Mouse (Mus musculus) adipocyte (in vitro differentiated cells): ENCODE data around the gene Spats1.
"Not testable (repeated sequence)": the region's sequence is repeated elsewhere in the genome, so short reads cannot be mapped to it uniquely, and the experiment has no call there.

Experiments
- DNase-seq: peaks from one replicate; pipeline ENCODE4 v3.0.0-alpha.2; 2016; ENCODE audit warnings: low spot score

Spats1 gene

DNA sequence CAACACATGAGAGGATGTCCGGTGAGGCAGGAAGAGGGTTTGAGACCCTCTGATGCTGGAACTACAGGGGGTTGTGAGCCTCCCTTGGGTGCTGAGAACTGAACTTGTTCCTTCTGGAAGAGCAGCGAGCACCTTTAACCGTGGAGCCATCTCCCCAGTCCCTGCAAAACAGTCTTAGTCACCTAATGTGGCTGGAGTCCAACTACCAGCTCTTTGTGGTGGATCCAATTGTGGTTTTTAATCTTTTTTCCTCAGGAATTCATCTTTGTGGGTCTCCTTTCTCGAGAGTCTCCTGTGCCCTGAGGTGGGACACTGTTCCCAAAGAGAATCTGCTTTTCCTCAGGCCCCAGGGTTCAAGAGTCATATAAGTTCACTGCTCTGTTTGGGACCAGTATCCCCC is 29.3 kb downstream of the Spats1 start:
- DNase-seq: no peak

DNA sequence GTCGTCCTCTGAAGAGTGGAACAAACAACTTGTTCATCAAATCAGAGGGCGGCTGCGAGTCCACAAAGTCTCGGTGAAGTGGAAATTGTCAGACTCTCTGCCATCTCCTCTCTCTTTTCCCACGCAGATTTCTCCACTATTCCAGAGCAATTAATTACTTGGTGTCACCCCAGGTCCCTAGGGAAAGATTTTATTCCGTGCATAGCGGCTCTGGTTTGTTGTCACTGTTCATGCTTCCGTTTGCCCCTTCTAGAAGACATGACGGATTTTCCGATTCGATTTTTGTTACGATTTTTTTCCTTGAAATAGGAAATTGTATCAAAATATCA is 41.0 kb downstream of the Spats1 start:
- DNase-seq: peak; percentile 58

DNA sequence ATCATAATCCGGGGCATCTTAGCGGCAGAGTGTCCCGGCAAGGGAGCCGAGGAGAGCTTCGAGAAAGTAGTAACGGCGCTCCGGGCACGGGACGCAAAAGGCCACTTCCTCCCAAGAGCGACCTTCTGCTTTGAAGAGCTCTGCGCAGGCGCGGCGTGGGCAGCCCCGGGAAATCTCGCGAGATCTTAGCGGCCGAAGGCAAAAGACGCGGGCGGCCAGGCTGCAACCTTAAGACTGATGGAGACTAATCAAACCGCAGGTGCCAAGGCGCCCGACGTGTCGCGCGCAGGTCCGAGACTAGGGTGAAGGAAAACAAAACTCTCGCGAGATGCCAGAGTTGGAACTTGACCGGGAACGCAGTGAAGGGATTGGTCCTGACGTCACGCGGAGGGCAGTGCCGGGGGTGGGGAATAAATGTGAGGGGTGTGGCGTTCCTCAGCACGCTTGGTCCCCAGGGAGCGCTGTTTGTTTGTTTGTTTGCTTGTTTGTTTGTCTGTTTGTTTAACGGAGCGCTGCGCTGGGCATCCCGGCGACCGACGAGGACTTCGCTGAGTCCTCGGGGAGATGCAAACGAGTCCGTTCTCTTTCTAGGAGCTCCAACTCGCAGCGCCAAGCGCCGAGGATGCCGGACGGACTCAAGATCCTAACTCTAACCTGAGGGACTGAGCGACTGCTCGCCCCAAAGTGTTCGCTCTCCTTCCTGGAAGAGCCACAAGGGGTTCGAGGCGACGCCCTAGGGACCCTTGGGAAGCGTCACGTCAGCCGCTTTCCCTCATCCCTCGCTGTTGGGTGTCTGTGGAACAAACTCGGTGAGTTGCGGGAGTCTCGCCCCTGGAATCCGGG is 41.6 kb downstream of the Spats1 start, which contains the start of gene Cdc5l:
Gene Cdc5l, minus strand, starts transcription at position 319 of the 843 bp plus-strand sequence.
- DNase-seq: peak; percentile 100

DNA sequence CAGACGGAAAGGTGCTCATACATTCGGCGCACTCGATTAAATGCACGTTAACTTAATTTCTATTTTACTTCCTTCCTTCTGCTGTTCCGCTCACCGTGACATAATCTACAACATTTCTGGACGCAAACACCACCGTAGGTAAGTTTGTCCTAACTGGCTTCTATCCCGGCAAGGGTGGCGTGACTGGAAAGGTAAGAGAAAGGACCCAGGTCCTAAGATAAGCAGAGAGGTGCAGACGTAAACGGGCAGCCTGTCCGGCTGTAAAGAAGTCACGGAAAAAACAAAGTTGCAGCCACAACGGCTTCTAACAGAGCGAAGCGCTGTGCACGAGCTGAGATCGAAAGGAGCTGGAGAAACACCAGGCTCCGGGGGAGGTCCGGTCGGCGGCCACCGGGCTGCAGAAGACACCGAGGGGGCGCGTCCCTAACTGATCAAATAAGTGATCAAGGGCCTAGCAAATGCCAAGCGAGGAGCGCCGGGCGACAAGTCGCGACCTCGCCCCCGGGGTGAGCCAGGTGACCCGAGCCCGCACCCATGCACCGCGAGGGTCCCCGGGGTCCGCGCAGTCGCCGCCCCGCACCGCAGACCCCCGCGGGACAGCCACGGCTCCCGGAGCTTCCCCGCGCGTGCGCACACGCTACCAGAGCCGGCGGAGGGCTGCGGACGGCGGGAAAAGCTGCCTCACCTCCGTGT is 42.4 kb downstream of the Spats1 start:
- DNase-seq: peak; percentile 17

DNA sequence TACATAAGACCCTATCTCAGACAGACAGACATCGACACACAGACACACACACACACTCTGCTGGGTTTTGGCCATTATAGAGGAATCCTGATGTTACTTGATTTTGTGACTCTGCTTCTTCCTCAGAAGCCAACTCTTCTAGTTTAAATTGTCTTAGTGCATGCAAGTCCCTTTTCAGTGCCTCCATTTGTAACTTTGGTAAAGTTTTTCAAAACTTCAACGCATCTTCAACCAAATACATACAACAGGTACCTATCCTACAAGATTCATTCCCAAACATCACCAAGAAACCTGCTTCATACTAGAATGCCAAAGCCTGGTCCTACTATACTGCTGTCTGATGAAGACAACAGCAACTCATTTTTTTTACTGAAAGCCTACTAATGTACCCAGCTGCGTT is 43.2 kb downstream of the Spats1 start:
- no peak for DNase-seq

DNA sequence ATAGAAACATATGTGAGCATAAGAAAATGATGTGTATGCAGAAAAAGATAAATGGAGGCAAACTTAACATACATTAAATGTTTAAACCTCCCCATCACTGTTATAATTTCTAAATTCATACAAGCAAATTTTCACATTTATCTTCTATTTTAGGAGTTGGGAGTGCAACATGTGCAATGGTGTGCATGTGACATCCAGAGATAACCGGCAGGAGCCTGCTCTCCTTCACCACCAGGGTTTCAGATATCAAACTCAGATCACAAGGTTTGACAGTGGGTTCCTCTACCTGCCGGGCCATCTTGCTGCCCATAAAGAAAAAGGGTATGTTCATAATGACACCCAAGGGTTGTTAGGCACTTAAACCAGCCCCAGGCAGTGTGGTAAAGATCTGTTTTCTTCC is 57.8 kb downstream of the Spats1 start:
- no peak for DNase-seq

DNA sequence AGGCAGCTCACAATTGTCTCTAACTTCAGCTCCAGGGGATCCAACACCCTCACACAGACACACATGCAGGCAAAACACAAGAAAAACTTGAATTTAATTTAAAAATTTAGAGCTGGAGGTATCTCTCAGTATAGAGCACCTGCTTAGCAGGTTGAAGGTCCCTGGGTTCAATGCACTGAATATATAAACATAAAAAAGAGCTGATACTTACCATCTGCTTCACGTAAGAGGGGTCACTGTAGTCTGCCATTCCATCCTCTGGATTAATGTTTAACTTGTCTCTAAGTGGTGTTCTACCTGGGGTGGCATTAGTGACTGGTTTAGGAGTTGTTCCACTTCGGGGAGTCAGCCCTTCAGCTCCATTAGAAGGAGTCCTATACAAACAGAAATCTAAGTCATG is 63.6 kb downstream of the Spats1 start:
- DNase-seq: not testable (repeated sequence)

DNA sequence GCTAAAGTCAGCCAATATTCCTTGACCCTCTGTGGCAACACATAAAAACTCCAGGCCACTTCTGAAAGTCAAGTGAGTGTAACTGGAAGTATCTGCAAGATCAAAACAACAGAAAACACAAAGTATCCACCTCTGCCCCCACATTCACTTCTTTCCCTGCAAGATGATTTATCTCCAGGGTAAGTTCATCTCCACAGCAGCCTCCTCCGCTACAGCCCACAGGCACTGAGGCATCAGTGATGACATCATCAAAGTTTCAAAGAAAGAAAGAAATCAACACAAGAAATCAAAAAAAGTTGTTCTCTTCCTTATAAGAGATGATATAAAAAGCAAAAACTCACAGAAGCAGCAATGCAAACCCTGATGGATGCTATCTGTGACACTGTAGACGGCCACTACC is 66.5 kb downstream of the Spats1 start:
- no peak for DNase-seq

DNA sequence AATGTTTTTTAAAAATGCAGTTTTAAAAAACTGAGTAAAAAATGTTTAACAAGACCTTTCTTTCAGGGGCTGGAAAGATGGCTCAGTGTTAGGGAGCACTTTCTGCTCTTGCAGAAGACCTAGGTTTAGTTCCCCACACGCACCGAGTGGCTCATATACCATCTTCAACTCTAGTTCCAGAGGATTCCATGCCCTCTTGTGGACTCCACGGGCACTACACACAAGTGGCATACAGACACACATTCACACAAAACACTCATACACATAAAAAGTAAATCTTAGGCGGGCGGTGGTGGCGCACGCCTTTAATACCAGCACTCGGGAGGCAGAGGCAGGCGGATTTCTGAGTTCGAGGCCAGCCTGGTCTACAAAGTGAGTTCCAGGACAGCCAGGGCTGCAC is 68.9 kb downstream of the Spats1 start:
- DNase-seq: peak; percentile 18

DNA sequence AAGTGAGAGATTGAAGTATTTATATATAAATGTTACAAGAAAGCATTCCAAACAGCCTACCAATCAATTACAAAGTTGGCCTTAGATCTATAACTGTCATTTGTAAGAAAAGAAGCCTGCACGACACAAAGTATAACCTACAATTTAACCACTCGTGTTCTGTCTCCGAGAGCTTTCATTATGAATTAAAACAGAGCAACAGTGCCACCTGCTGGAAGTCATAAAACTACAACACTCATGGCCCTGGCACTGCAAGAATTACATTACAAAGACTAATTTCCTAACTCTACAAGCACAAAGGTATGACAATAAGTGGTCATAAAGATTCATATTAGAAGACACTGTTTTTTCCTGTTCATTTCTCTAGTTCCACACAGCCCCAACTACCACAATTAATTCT is 72.0 kb downstream of the Spats1 start:
- peak; percentile 90 for DNase-seq

DNA sequence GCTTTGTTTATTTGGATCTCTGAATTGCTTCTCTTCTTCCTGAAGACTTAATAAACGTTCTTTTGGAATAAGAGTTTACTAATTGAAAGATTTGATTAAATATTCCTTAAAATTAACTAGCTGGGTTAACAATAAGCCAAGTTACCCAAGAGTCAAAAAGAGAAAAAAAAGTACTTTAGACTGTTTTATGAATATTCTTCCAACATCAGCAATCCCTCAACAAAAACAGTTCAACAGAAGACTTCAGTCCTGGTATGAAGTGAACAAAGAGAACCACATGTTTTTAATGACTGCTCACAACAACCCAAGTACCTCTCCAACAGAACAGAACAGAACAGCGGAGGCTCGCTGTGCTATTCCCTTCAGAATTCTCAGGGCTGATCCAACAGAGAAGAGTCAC is 72.6 kb downstream of the Spats1 start:
- peak; percentile 35 for DNase-seq

DNA sequence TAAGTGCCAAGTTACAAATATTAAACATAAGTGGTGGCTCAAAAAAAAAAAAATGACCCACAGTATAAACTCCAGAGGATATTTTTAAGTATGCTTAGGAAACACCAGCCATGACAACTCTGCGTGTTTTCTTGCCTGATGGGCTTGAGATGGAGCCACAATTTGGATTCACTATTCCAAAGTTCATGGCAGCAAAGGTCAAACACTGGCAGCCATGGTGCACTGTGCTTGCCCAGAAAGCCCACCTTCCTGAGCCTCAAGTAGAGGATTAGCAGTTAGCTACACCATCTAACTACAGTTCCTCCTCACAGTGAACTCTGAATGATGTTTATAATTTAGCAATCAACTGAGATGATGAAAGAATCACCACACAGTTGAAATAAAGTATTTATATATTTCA is 73.1 kb downstream of the Spats1 start:
- DNase-seq: peak; percentile 49

DNA sequence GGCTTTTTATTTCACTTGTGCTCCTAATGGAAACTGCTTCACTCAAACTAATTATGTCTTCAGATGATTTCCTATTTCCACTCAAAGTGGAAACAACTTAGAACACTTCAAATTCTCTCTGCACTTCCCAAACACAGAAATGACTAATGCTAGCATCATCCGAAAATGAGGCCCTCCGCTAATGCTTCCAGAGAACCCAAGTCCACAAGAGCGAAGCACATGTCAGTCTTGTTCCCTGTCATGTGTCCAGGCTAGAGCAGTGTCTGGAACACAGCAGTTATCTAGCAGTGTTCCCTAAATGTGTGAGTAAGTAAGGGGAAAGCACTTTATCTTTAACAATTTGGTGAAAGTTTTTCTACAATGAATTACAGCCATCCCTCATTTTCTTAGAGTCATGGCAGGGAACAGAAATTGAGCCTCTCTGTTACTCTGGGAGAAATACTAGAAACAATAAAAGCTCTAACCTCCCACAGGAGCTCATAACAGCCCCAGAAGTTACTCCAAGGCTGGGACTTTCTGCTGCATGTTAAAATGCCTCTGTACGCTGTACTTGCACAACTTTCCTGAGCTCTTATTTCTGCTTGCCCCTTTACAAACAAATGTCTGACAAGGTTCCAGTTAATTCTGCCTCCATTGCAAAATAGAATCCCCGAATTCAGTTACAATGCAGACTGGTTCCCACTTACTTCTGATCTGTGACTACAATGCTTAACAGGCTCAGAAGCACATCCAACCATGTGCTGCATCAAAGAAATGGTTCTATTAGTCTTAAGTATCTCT is 73.9 kb downstream of the Spats1 start:
- peak; percentile 71 for DNase-seq

DNA sequence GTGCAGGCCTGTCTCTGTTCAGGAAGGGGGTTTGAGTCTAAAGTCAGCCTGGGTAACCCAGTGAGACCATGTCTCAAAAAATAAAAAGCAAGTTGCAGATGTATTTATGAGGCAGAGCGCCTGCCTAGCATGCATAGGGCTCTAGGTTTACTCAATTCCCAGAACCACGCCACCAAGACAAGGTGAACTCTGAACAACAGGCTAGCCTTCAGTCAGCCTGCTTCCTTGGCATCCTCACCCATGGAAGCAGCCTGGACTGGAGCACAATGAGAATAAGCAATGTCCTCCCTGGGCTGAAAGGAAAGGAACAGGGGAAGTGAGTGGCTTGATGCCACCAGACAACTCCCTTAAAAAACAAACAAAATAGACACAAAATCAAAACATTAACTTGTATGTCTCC is 77.2 kb downstream of the Spats1 start:
- no peak for DNase-seq

DNA sequence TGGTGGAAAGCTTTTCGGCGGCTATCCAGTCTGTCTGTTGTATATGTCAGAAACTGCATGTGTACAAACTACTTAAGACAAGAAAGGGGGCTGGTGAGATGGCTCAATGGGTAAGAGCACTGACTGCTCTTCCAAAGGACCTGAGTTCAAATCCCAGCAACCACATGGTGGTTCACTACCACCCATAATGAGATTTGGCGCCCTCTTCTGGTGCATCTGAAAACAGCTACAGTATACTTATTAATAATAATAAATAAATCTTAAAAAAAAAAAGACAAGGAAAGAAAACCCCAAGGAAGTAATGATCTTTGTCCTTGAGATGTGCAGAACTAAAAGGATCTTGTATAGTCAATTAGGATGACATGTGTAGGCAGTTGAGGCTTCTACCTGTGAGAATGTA is 77.7 kb downstream of the Spats1 start:
- no peak for DNase-seq

DNA sequence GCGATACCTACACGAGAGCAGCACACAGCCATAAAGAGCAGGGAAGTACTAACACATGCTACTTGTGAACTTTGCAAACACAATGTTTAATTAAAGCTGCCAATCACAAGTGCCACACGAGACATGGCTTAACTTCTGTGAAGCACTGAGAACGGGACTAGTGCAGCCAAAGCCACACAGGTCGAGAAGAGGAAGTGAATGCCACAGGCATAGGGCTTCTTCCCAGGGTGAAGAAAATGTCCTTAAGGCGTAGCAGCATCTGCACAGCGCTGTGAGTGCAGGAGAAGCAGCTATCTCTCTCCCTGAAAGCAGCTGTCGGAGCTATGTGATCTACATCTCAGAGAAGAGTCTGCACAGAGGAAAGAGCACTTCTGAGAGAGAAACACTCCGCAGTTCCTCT is 80.6 kb downstream of the Spats1 start:
- no peak for DNase-seq

DNA sequence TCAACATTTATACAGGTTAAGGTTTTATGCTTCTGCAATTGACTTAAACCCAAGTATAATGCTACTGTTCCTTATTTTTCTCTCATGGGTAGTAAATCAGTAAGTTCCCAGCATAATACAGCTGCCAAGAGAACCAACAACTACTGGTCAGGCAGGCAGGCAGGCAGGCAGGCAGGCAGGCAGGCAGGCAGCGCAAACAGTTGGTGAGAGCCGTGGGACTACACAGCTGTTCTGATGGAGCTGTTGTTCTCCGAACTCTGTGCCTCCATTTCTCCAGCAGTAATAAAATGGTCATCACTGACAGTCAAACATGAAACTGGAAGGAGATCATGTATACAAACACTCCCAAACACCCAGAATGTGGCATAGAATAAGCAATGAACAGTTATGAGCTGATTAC is 81.5 kb downstream of the Spats1 start:
- no peak for DNase-seq
